Mouse (Mus musculus) limb, embryonic 10.5 days (tissue): Measurements from ENCODE around the gene Pdxk. TPM values are rescaled to one million over a fixed set of nuclear protein-coding genes. Genes with fewer than 3 reads are reported as not detected.
A peak's percentile ranks its signal among the peaks of the same experiment; 100 is the strongest.

Source experiments
- DNase-seq: peaks from one replicate; pipeline ENCODE4 v3.0.0-alpha.2; 2017; ENCODE audit warnings: low spot score
- H3K27ac ChIP-seq: fragments of 300-500 bp; sonication (generic); 2 replicates; pipeline ENCODE4 v1.5.1; 2016; ENCODE audit warnings: mild to moderate bottlenecking
- H3K27me3 ChIP-seq: fragments of 300-500 bp; sonication (generic); 2 replicates; pipeline ENCODE4 v1.6.1; 2016; ENCODE audit warnings: low read depth, mild to moderate bottlenecking; ENCODE audit not compliant: poor library complexity, severe bottlenecking
- H3K36me3 ChIP-seq: fragments of 300-500 bp; sonication (generic); 2 replicates; pipeline ENCODE4 v1.6.1; 2016; ENCODE audit warnings: mild to moderate bottlenecking, moderate library complexity
- H3K4me1 ChIP-seq: fragments of 300-500 bp; sonication (generic); 2 replicates; pipeline ENCODE4 v1.6.1; 2016
- H3K4me3 ChIP-seq: fragments of 300-500 bp; sonication (generic); 2 replicates; pipeline ENCODE4 v1.5.1; 2016; ENCODE audit warnings: mild to moderate bottlenecking, moderate library complexity
- H3K9me3 ChIP-seq: fragments of 300-500 bp; sonication (generic); replicated peaks from 2 replicates; pipeline ENCODE4 v1.6.1; 2016; ENCODE audit warnings: mild to moderate bottlenecking
- WGBS: fragments of 180-500 bp; shearing (Covaris S2); methylation state at CpG from one replicate; pipeline ENCODE4 v1.1.7; 2016; 5-methylcytosine and 5-hydroxymethylcytosine counted together
- microRNA-seq: library from miRNA; unstranded; fragments of <30 nt; microRNA quantifications from one replicate; pipeline ENCODE4, GENCODE M21; 2017
- polyA plus RNA-seq: library from polyadenylated mRNA; unstranded; fragments of >200 nt; fragmentation: Nextera tagmentation; extraction: Ambion mirVana; gene quantifications from 2 replicates; pipeline ENCODE4 v1.2.1, GENCODE M21; 2016

The Pdxk gene
- polyA plus RNA-seq, 1 experiment from 2014 or later, result 11.8 TPM

GRCm38 (mm10) chr10:78402301-78402922, 62.4 kb downstream of the Pdxk start:
- DNase-seq, result no peak

GRCm38 (mm10) chr10:78401127-78401526, 63.6 kb downstream of the Pdxk start:
- Histone ChIP-seq H3K4me3 (no peak overlapping the region), H3K27ac (no peak overlapping the region), H3K9me3 (no peaks in the 10 kb centered on the region), H3K27me3 (no peaks in the 10 kb centered on the region), H3K36me3 (peaks cover 77% of the 10 kb centered on the region), H3K4me1 (peaks cover 21% of the 10 kb centered on the region)
- no peak for DNase-seq
- WGBS, result 95% methylated on average over 2 of the region's 2 CpGs

More at GRCm38 (mm10) chr10:78402301-78402922, 62.4 kb downstream of the Pdxk start:
- WGBS, result 92% methylated on average over 14 of the region's 14 CpGs
- H3K9me3 ChIP-seq, result no peaks in the 10 kb centered on the region
- no peaks in the 10 kb centered on the region for H3K27me3 ChIP-seq
- peaks cover 89% of the 10 kb centered on the region for H3K36me3 ChIP-seq
- no peak overlapping the region for H3K27ac ChIP-seq
- no peak overlapping the region for H3K4me3 ChIP-seq
- peaks cover 15% of the 10 kb centered on the region for H3K4me1 ChIP-seq

GRCm38 (mm10) chr10:78399090-78399657, 65.6 kb downstream of the Pdxk start:
- 49% methylated on average over 17 of the region's 17 CpGs for WGBS
- H3K27ac ChIP-seq, result no peak overlapping the region
- H3K36me3 ChIP-seq, result peaks cover 58% of the 10 kb centered on the region
- H3K9me3 ChIP-seq, result no peaks in the 10 kb centered on the region
- DNase-seq, result peak; percentile 48
- H3K4me3 ChIP-seq, result no peak overlapping the region
- no peaks in the 10 kb centered on the region for H3K27me3 ChIP-seq
- H3K4me1 ChIP-seq, result peaks cover 33% of the 10 kb centered on the region

- Histone ChIP-seq H3K36me3 (peaks cover 32% of the 10 kb centered on the region), H3K27ac (peak overlapping the region; percentile 76; the same call in 1 of the 2 replicates)
- WGBS, result 67% methylated on average over 4 of the region's 4 CpGs
Observed at GRCm38 (mm10) chr10:78396625-78396885, 68.2 kb downstream of the Pdxk start.

GRCm38 (mm10) chr10:78395819-78396624, 68.8 kb downstream of the Pdxk start:
- peaks cover 40% of the 10 kb centered on the region for H3K4me1 ChIP-seq
- DNase-seq, result peak; percentile 99
- peaks cover 27% of the 10 kb centered on the region for H3K36me3 ChIP-seq
- no peaks in the 10 kb centered on the region for H3K9me3 ChIP-seq
- peak overlapping the region; percentile 14; the same call in 1 of the 2 replicates for H3K4me3 ChIP-seq
- H3K27me3 ChIP-seq, result peaks cover 18% of the 10 kb centered on the region
- H3K27ac ChIP-seq, result peak overlapping the region; percentile 76
- WGBS, result 4% methylated on average over 17 of the region's 17 CpGs

More at GRCm38 (mm10) chr10:78396625-78396885, 68.2 kb downstream of the Pdxk start:
- Histone ChIP-seq H3K9me3 (no peaks in the 10 kb centered on the region), H3K27me3 (peaks cover 12% of the 10 kb centered on the region), H3K4me1 (peaks cover 40% of the 10 kb centered on the region), H3K4me3 (no peak overlapping the region; the same call in 1 of the 2 replicates)
- no peak for DNase-seq

GRCm38 (mm10) chr10:78395377-78395776, 69.4 kb downstream of the Pdxk start:
- H3K27me3 ChIP-seq, result peaks cover 24% of the 10 kb centered on the region
- peaks cover 47% of the 10 kb centered on the region for H3K4me1 ChIP-seq
- WGBS, result 83% methylated on average over 3 of the region's 3 CpGs
- H3K9me3 ChIP-seq, result no peaks in the 10 kb centered on the region
- peaks cover 20% of the 10 kb centered on the region for H3K36me3 ChIP-seq
- no peak for DNase-seq
- peak overlapping the region; percentile 76 for H3K27ac ChIP-seq
- no peak overlapping the region; the same call in 1 of the 2 replicates for H3K4me3 ChIP-seq

- H3K36me3 ChIP-seq, result no peaks in the 10 kb centered on the region
- no peak overlapping the region for H3K4me3 ChIP-seq
- H3K9me3 ChIP-seq, result no peaks in the 10 kb centered on the region
- WGBS, result 3% methylated on average over 18 of the region's 18 CpGs
- peaks cover 43% of the 10 kb centered on the region for H3K27me3 ChIP-seq
- H3K4me1 ChIP-seq, result peaks cover 40% of the 10 kb centered on the region
- H3K27ac ChIP-seq, result no peak overlapping the region
- DNase-seq, result peak; percentile 89
Observed at GRCm38 (mm10) chr10:78392072-78392471, 72.7 kb downstream of the Pdxk start.

- DNase-seq, result no peak
- Histone ChIP-seq H3K4me1 (peaks cover 32% of the 10 kb centered on the region), H3K27me3 (peaks cover 43% of the 10 kb centered on the region), H3K4me3 (no peak overlapping the region), H3K27ac (no peak overlapping the region), H3K36me3 (no peaks in the 10 kb centered on the region), H3K9me3 (no peaks in the 10 kb centered on the region)
- WGBS, result 11% methylated on average over 4 of the region's 4 CpGs
Observed at GRCm38 (mm10) chr10:78390982-78391470, 73.7 kb downstream of the Pdxk start.

GRCm38 (mm10) chr10:78388216-78388980, 76.4 kb downstream of the Pdxk start:
- 64% methylated on average over 20 of the region's 20 CpGs for WGBS
- no peaks in the 10 kb centered on the region for H3K9me3 ChIP-seq
- DNase-seq, result no peak
- H3K36me3 ChIP-seq, result no peaks in the 10 kb centered on the region
- H3K27me3 ChIP-seq, result peaks cover 43% of the 10 kb centered on the region
- H3K4me1 ChIP-seq, result peaks cover 22% of the 10 kb centered on the region
- H3K27ac ChIP-seq, result no peak overlapping the region
- H3K4me3 ChIP-seq, result no peak overlapping the region

Small RNA genes lying within 50 kb of the gene (microRNA-seq; reads per million reads assigned to microRNA genes)
- not detected for gene Mir6410
- 2.6 reads per million for gene Mir6907
- 1.8 reads per million for gene Mir6908

Other genes starting within 250 kb of the Pdxk start
- gene Trappc10, start 220.3 kb downstream of the Pdxk start, polyA plus RNA-seq, result 10.3 and 13.1 TPM in 2 replicates
- gene Agpat3, start 112.5 kb downstream of the Pdxk start, polyA plus RNA-seq, result 38.7 and 38.8 TPM in 2 replicates
- gene Rrp1, start 51.9 kb downstream of the Pdxk start, polyA plus RNA-seq, result 355 and 359 TPM in 2 replicates
- gene Cstb, start 39.3 kb downstream of the Pdxk start, polyA plus RNA-seq, result 148 and 152 TPM in 2 replicates
- not detected in 2 replicates for gene Olfr1358, start 52.5 kb upstream of the Pdxk start, polyA plus RNA-seq
- gene Ilvbl, start 109.4 kb upstream of the Pdxk start, polyA plus RNA-seq, result 27.2 and 38.8 TPM in 2 replicates
- 15.7 and 19.7 TPM in 2 replicates for gene Syde1, start 127.0 kb upstream of the Pdxk start, polyA plus RNA-seq
- gene Olfr1357, start 153.1 kb upstream of the Pdxk start, polyA plus RNA-seq, result not detected in 2 replicates